Mouse (Mus musculus) gonadal fat pad, adult 2 months (tissue): ENCODE measurements around the gene Tubgcp3. TPM values are rescaled to one million over a fixed set of nuclear protein-coding genes. Genes with fewer than 3 reads are reported as not detected.

Experiments used
- polyA plus RNA-seq: library from polyadenylated mRNA; depleted of rRNA; stranded (reverse); fragments of >200 nt; gene quantifications from 2 replicates; pipeline ENCODE4 v1.2.3, GENCODE M21; 2012; rRNA removed

Tubgcp3 gene
- polyA plus RNA-seq, 1 experiment, result 39.4 TPM

Other genes starting within 250 kb of the Tubgcp3 start
- not detected in 2 replicates for gene Spaca7, start 99.2 kb downstream of the Tubgcp3 start, polyA plus RNA-seq
- gene Atp11a, start 84.8 kb upstream of the Tubgcp3 start, polyA plus RNA-seq, result 128 and 141 TPM in 2 replicates
- 19.7 and 20.5 TPM in 2 replicates for gene Mcf2l, start 201.6 kb upstream of the Tubgcp3 start, polyA plus RNA-seq